Mouse (Mus musculus): ENCODE measurements around the gene 0610012G03Rik.

The 0610012G03Rik gene

GRCm38 (mm10) chr16:31932840-31933697 lies 15.2 kb downstream of the 0610012G03Rik start:
- peak; percentile 42 to 60 for DNase-seq (ENCODE audit: low spot score in 2 of 2)

GRCm38 (mm10) chr16:31932255-31932654 lies 16.0 kb downstream of the 0610012G03Rik start:
- no peak for DNase-seq (ENCODE audit: low spot score in 2 of 2)

GRCm38 (mm10) chr16:31931330-31931729 lies 17.0 kb downstream of the 0610012G03Rik start:
- DNase-seq (ENCODE audit: low spot score in 2 of 2): no peak

- DNase-seq (ENCODE audit: low spot score in 2 of 2): no peak
Observed at GRCm38 (mm10) chr16:31927412-31927811, 20.9 kb downstream of the 0610012G03Rik start.

GRCm38 (mm10) chr16:31926547-31927182 lies 21.6 kb downstream of the 0610012G03Rik start:
- no peak for DNase-seq (ENCODE audit: low spot score in 2 of 2)

GRCm38 (mm10) chr16:31926091-31926490 lies 22.2 kb downstream of the 0610012G03Rik start:
- no peak for DNase-seq (ENCODE audit: low spot score in 2 of 2)

GRCm38 (mm10) chr16:31924368-31924767 lies 23.9 kb downstream of the 0610012G03Rik start:
- no peak for DNase-seq (ENCODE audit: low spot score in 2 of 2)

- peak in 1 of 2 experiments; percentile 44 for DNase-seq (ENCODE audit: low spot score in 2 of 2)
Observed at GRCm38 (mm10) chr16:31918248-31918724, 30.0 kb downstream of the 0610012G03Rik start.

- DNase-seq (ENCODE audit: low spot score in 2 of 2): no peak
Observed at GRCm38 (mm10) chr16:31917776-31918175, 30.5 kb downstream of the 0610012G03Rik start.

GRCm38 (mm10) chr16:31910281-31910847 lies 37.9 kb downstream of the 0610012G03Rik start:
- no peak for DNase-seq (ENCODE audit: low spot score in 2 of 2)

GRCm38 (mm10) chr16:31908959-31909358 lies 39.3 kb downstream of the 0610012G03Rik start:
- DNase-seq (ENCODE audit: low spot score in 2 of 2): no peak

GRCm38 (mm10) chr16:31906896-31907295 lies 41.4 kb downstream of the 0610012G03Rik start:
- DNase-seq (ENCODE audit: low spot score in 2 of 2): no peak

- DNase-seq (ENCODE audit: low spot score in 2 of 2): no peak
Observed at GRCm38 (mm10) chr16:31905891-31906825, 42.1 kb downstream of the 0610012G03Rik start.

- DNase-seq (ENCODE audit: low spot score in 2 of 2): no peak
Observed at GRCm38 (mm10) chr16:31905331-31905730, 43.0 kb downstream of the 0610012G03Rik start.

GRCm38 (mm10) chr16:31903239-31903638 lies 45.1 kb downstream of the 0610012G03Rik start:
- no peak for DNase-seq (ENCODE audit: low spot score in 2 of 2)

GRCm38 (mm10) chr16:31901886-31902285 lies 46.4 kb downstream of the 0610012G03Rik start:
- DNase-seq (ENCODE audit: low spot score in 2 of 2): no peak

GRCm38 (mm10) chr16:31898546-31899326 lies 49.6 kb downstream of the 0610012G03Rik start:
- DNase-seq (ENCODE audit: low spot score in 2 of 2): no peak

Measured in spleen, postnatal 14 days (tissue).